Mouse (Mus musculus) monocyte, adult 2 months (primary cell): ENCODE measurements around the gene Megf11.
"Not testable (repeated sequence)": the region's sequence is repeated elsewhere in the genome, so short reads cannot be mapped to it uniquely, and the experiment has no call there.

ENCODE experiments used
- DNase-seq, 2 experiments: peaks; one replicate each; pipeline ENCODE4 v3.0.0; 2022; ENCODE audit warnings: low spot score in 2 of 2, low read depth in 1 of 2

Megf11 gene

DNA sequence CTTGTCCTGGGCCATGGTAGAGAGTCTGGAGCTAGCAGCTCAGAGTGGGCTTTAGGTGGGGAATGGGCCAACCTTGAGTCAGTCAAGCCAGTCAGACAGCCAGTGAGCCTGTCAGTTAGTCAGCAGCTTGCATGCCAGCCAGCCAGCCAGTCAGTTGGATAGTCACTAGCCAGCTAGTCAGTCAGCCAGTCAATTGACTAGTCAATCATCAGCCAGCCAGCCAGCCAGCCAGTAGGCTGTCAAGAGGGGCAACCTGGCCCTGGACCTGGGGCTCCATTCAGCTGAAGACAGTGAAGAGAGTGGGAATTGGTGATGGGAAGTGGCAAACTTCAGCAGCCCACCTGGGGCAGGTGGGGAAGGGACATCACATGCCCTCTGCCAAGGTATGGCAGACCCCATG lies 77.4 kb downstream of the Megf11 start:
- no peak for DNase-seq

DNA sequence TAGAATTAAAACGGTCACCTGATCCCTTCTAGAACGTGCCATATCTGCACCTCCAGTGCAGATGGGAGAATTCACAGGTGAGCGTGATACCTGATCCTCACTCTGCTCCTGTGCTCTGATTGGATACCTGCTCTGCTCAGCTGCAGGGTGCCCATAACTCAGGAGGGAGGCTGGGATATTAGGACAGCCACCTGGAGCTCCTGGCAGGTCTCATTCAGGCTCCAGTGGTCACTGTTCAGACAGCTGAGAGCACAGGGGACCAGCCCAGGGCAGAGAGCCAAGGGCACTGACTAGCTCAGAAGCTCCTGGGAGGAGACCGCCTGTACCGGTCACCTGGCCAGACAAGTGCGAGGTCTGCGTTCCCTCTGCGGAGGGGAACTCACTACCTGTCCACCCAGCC lies 80.7 kb downstream of the Megf11 start:
- no peak for DNase-seq

GRCm38 (mm10) chr9:64466564-64466963 lies 81.1 kb downstream of the Megf11 start:
- no peak for DNase-seq

DNA sequence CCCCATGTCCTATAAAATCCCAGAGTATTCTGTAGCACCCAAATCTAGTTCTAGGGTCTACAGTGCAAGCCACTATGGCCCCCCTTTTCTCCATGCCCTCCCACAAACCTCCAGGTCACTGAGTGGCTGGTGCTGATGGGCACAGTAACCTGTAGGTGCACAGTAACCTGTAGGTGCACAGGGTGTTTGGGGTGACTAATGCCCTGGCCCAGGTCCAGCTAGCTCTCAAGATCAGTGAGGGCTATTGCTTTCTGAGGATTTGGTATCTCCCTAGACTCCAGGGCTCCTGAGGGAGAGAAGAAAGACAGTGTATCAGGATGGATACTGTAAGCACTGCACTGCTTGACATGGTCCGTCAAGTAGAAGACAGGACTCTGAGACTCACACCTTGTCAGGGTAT lies 85.4 kb downstream of the Megf11 start:
- DNase-seq: no peak

DNA sequence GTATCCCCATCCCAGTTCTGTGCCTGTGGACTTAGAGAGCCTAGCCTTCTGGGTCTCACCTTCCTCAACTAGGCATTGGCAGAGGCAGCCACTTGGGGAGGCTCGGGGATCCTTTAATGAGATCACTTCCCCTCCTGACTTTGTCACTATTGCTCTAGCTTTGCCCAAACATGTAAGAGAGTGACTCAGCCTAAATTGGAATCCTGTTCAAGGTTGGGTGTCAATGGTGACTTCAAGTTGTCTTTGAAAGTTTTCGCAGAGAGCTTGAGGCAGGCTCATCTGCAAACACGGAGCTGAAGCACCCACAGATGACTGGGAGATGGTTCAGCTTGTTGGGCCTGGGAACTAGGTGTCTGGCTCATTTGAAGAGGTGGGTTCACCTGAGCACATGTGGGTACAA lies 85.9 kb downstream of the Megf11 start:
- no peak for DNase-seq

DNA sequence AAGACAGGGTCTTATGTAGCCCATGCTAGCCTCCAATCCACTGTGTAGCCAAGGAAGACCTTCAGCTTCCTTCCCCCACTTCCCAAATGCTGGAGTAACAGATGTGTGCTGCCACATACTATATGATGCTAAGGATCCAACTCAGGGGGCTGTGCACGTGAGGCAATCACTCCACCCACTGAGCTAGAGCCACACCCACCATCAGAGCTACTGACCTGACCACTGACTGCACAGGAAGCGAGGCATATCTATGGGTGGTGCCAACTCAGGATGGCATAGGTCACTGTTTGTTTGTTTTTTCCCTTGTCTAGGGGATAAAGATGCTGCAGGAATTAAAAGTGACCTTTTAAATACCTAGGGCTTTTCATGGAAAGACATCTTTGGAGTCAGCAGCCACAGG lies 86.7 kb downstream of the Megf11 start:
- no peak for DNase-seq

- DNase-seq: no peak
Measured at GRCm38 (mm10) chr9:64472743-64473142, 87.3 kb downstream of the Megf11 start.

DNA sequence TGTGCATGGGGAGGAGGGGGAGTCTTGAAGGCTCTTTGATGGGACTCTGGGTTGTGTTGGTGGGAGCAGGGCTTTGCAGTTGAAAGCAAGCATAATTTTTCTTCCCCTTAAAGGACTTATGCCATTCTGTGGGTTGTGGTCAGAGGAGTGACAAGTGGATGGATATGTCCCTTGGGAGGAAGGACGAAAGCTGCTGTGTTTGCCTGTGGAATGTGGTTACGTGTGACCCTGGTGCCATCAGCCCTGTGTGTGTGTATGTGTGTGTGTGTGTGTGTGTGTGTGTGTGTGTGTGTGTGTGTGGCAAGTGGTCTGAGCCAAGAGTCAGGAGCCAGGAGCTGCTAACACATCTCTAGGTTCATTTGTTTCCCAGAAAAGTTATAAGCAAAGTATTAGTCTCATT lies 87.7 kb downstream of the Megf11 start:
- no peak for DNase-seq

- DNase-seq: no peak
Measured at GRCm38 (mm10) chr9:64473695-64474094, 88.3 kb downstream of the Megf11 start.

DNA sequence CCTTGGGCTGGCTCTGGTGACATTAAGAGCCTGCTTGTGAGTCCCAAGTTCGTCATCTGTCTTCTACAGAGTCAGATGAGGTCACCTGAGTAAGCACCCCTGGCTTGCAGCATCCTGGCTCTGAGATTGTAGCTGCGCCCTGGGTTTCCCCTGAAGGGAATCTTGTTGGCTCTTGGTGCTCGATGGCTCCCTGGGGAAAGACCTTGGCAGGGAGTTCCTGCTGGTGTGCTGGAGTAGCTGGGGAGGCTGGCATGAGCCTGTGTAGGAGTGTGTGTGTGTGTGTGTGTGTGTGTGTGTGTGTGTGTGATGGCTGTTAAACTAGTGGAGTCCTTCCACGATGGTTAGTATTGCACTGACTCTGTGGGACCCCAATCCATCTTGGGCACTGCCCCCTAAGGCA lies 88.7 kb downstream of the Megf11 start:
- no peak for DNase-seq

- no peak for DNase-seq
Measured at GRCm38 (mm10) chr9:64475942-64476341, 90.5 kb downstream of the Megf11 start.

GRCm38 (mm10) chr9:64477397-64477796 lies 92.0 kb downstream of the Megf11 start:
- not testable (repeated sequence) for DNase-seq

DNA sequence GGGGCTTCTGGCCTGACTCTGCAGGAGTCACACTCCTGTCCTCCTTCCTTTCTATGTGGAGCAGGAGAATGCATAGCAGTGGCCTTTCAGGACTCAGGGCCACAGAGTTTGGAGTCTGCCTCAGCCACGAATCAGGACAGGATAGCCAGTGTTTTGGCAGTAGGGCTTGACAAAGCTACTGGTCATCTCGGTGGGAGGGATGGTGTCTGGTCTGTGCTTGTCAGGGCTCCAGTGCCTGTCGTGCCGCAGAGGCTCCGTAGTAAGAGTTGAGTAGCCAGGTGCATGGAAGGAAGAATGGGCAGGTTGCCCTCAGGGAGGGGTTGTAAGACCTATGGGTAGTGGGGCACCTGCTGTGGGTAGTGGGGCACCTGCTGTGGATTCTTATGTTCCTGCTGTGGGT lies 96.7 kb downstream of the Megf11 start:
- DNase-seq: no peak

GRCm38 (mm10) chr9:64487377-64487776 lies 102.0 kb downstream of the Megf11 start:
- DNase-seq: no peak

DNA sequence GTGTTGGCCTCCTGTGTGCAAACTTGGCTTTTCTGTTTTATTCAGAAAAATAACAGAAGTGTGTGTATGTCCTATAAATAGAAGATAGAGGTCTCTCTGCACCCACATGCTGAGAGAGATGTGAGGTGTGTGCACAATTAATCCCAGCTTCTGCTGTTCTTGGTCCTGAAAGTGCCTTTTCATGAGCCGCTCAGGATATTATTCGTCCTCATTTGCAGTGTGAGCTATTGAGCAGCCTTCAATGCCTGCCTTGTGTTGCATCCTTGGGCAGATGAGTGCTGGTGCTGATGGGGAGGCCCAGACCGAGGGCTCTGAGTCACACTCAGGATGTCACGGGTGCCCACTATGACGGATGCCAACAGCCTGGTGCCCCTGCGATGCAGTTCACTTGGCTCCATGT lies 109.2 kb downstream of the Megf11 start:
- no peak for DNase-seq

DNA sequence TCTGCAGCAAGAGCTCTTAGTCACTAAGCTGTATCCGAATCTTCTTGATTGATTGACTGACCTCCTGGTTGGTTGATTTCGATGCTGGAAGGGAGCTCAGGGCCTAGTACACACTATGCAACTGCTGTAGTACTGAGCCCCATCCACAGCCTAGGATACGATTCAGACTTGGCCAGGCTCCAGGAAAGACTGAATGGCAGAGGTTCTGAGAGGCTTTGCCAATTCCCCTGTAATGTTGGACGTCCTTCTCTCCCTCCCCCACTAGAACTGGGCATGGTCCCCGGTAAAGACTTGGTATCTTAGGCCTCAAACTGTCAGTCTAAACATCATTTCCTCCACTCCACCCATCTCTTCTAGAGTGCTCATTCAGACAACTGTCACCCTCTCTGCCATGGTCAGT lies 113.5 kb downstream of the Megf11 start:
- DNase-seq: no peak

DNA sequence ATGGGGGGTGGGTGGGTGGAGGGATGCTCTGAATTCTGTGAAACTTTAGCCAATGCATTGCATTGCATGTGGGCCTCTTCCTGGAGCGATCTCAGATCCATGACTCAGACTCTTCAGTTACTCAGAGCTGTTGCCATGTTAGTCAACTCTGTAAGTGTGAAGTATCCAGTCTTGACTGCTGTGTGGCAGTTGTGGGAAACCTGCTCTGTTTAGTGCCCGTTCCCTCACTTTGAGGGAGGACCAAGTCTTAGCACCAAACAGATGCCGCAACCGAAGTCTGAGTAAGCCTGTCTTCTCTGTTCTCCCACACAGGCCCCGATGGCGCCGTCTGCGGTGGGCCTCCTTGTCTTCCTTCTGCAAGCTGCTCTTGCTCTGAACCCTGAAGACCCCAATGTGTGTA lies 115.8 kb downstream of the Megf11 start:
- DNase-seq: no peak

DNA sequence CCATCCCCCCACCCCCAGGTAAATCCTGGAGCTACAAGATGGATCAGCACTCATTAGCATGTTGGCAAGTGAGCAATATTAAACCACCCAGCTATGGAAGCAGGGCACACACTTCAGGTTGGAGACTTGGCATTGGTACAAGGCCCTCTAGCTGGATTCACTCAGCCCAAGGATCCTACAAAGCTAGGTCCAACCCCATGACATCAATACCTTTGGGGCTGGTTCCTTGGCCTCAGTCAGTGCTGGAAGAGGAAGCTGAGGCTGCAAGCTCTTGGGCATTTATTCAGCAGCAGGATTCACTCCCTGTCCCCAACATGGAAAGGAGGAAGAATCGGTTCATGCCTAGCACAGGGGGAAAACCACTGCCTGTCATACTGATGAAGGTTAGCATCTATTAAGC lies 118.6 kb downstream of the Megf11 start:
- DNase-seq: no peak

DNA sequence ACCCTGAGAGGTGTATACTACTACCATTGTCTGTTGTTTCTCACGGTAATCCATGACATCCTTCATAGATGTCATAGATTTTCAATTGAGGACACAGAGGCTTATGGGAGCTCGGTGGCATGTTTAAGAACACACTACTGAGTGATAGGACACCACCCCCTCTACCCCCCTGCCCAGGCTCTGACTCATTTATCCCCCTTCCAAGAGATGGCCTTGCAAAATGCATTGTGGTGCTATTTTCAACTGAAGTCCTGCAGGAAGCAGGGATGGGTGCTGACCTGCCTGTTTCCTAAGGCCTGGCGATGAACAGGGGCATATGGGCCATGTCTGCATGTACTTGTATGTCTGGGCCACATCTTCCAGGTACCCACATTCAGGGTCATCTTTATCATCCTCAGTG lies 119.0 kb downstream of the Megf11 start:
- no peak for DNase-seq

DNA sequence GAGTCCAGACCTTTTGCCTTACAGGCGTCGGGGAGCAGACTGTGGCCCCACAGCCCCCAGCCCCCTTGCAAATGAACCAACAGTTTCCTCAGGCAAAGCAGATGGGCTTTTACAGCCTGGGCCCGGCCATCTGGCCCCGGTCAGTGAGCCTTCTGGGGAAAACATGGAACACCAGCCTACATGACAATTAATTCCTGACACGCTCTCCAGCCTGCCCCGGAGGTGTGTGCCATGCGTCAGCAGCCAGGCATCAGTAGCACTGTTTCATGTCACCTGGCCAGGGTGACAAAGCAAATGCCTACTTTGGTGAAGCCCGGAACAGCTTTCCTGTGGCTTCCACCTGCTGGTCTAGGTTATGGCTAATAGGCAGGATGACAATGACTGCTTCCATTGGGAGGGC lies 119.5 kb downstream of the Megf11 start:
- no peak for DNase-seq

DNA sequence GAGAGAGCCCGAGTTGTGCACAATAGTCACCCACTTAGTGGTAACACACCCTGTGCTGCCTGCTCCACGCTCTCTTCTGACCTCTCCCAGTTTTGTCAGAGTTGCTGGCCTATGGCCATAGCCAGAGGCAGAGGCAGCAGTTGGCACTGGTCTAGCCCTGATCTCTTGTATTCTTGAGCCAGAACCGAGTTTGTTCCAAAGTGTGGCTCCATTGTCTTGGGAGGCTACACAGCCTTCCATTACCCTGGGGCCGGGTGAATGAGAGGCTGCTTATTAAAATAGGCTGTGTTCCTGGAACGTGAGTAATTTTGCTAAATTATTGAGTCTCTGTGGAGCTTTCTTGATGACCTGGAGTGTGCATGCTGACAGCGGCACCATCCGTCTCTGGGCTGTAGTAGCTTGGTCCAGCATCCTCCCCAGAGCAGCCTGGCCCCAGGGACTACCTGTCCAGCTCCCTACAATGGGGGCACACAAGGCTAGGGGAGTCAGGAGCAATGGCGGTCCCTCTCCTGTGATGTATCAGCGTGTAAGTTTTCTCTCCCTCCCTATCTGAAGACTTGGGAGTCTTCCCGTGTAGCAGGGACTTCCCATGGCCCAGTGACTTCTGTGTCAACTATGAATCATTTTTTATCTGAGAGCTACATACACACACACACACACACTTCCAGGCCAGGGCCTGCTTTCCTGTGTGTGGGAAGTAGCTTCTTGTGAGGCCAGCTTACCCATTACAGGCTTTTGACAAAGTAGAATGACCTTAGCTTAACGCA lies 121.2 kb downstream of the Megf11 start:
- DNase-seq: no peak

GRCm38 (mm10) chr9:64507207-64507517 lies 121.7 kb downstream of the Megf11 start:
- DNase-seq: no peak

DNA sequence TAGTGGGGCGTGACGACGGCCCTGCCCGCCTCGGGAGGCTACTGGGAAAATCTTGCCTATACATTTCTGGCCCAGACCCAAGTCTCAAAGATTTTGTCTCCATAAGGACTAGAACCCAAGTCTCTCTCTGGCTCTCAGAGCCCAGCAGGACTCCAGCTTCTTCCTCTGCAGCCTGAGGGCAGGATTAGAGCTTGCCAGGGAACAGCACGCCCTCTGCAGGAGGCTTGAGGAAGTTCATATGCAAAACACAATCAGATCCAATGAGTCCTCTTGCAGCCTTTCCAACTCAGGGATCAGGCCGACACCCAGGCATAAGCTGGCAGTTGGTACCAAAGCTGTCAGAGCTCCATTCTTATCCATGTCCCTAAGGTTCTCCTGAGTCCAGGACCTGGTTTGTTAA lies 122.6 kb downstream of the Megf11 start:
- no peak for DNase-seq

GRCm38 (mm10) chr9:64514826-64515225 lies 129.4 kb downstream of the Megf11 start:
- DNase-seq: no peak
